Mouse (Mus musculus) mouse trophoblast stem cell (cell line): Measurements from ENCODE around the gene Ptges.

ENCODE experiments used
- in situ Hi-C, 2 experiments: fragments of 300-500 bp; cut with MseI, MboI; formaldehyde crosslinking; loops; 2 replicates in 1 of 2; 3 replicates in 1 of 2; pipeline ENCODE4 v1.15.1; 2025

Ptges gene

DNA sequence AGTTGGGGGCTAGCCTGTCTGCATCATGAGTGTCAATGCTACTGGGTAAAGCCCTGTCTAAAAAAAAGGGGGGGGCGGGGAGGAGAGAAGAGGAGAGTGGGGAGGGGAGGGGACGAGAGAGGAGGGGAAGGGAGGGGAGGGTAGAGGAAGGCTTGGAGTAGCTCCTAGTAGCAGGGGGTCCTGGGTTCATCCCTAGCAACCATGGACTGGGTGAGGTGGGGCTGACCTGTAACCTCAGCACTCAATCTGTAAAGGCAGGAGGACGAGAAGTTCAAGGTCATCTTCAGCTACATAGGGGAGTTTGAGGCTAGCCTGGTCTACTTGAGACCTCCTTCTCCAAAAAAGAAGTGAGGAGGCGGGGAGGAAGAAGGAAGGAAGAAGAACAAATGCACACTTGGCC lies 67.6 kb downstream of the Ptges start:
- in situ Hi-C loops = no loop called here

DNA sequence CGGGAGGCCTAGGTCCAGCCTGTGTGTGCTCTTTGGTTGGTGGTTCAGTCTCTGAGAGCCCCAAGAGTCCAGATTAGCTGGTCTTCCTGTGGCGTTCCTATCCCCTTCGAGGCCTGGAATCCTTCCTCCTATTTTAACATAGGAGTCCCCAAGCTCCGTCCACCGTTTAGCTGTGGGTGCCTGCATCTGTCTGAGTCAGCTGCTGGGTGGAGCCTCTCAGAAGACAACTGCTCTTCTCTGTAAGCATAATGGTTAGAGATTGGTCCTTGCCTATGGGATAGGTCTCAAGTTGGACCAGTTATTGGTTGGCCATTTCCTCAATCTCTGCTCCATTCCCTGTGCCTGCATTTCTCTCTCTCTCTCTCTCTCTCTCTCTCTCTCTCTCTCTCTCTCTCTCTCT lies 69.9 kb downstream of the Ptges start:
- in situ Hi-C loops = no loop called here

DNA sequence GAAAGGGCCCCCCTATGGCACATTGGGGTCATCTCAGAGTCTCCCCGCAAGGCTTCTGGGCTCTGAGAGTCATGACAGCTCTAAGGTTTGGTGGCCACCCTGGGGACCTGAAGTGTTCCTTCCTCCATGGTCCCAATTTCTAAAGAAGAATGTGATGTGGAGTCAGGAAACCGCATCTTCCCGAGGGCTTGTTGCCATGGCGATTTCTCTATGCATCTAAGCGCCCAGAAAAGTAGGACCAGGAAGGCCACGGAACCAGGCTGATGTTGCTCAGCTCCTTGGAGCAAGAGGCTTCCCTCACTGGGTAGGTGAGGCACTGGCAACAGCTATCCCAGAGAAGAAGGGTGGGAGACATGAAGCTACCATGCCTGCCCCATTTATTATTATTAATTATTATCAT lies 72.6 kb downstream of the Ptges start:
- in situ Hi-C loops = no loop called here

DNA sequence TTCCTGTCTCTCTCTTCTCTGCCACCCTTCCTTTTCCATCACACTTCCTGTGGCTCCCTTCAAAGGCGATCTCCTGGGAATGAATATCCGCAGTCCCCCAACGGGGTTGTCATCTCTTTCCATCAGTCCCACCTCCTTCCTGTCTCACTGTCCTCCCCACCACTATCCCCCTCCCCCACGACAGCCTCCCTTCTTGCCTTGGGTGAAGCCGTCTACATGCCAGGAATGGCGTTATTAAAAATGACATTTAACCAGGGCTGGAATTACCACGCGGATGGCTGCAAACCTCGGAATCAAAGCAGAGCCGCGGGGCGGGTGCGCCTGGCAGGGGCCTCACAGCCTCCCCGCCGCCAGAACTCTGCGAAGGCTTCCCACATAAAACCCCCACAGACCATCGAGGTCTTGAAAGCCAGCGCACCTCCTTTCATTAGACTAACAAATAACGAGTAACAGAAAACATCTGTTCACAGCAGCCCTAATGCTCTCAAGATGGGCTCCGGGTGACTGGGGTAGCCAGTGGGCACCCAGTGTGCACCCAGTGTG lies 76.8 kb downstream of the Ptges start:
- in situ Hi-C loops = no loop called here

DNA sequence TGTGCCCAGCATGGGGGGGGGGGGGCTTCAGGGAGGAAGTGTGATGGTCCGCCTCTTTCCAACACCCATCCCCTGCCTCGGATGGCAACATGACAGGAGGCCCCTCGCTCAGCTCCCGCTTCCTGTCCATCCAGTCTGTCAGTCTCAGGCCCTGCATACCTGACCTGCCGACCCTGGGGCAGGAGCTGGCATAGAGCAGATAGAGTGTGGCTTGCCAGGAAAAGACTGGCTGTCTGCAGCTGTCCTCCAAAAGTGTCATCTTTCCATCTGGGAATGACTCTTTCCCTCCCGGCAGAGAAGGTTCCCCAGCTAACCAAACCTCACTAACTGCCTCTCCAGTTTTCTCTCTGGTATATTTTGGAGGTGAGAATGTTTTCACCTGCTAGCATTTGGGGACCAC lies 79.1 kb downstream of the Ptges start:
- in situ Hi-C loops = no loop called here

DNA sequence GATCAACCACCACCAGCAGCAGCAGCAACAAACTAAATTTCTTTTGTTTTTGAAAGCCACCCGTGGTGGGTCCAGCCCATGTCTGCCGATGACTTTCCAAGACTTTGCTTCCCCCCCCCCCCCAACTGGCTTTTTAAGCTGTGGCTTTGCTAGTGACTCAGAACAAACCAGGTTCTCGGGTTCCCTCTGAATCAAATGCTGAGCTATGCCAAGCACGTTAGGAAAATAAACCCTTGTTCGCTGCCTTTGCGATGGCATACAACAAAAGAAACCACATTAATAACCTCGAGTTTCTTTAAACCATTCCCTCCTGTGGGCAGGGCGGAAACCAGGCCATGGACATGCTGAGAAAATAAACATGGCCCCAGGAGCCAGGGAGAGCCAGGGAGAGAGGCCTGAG lies 81.5 kb downstream of the Ptges start:
- in situ Hi-C loops = no loop called here

DNA sequence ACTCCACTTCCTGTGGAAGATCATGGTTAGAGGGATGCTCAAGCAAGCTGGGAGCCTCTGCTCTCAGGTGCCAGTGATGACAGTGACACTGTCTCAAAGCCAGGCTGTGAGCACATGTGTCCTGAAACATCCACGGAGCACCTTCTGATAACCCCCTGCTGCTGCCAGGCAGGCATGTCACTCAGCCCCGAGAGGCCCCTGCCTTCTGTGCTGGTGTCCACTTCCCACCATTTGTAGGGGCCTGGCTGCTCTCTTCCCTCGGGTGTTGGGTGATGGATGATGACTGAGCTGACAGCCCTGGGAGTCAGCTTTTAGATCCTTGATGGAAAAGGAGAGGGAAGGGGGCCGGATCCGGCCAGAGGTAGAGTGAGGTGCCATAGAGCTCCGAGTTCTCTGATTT lies 82.9 kb downstream of the Ptges start:
- in situ Hi-C loops = no loop called here

DNA sequence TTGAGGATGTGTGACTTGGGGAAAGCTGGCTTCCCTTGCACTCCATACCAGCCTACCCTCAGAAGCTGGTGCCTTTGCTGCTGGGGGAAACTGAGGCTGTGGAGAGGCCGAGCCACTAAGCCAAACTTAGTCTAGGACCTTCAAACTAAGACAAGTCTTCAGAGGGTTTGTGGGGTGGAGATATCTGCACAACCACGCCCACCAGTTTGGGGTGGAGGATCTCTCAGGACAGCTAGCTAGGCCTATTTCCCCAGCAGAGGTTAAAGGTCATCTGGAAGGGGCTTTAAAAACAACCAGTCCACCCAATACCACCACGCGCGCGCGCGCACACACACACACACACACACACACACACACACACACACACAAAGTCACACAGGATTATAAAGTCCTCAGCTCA lies 83.4 kb downstream of the Ptges start:
- in situ Hi-C loops = no loop called here

DNA sequence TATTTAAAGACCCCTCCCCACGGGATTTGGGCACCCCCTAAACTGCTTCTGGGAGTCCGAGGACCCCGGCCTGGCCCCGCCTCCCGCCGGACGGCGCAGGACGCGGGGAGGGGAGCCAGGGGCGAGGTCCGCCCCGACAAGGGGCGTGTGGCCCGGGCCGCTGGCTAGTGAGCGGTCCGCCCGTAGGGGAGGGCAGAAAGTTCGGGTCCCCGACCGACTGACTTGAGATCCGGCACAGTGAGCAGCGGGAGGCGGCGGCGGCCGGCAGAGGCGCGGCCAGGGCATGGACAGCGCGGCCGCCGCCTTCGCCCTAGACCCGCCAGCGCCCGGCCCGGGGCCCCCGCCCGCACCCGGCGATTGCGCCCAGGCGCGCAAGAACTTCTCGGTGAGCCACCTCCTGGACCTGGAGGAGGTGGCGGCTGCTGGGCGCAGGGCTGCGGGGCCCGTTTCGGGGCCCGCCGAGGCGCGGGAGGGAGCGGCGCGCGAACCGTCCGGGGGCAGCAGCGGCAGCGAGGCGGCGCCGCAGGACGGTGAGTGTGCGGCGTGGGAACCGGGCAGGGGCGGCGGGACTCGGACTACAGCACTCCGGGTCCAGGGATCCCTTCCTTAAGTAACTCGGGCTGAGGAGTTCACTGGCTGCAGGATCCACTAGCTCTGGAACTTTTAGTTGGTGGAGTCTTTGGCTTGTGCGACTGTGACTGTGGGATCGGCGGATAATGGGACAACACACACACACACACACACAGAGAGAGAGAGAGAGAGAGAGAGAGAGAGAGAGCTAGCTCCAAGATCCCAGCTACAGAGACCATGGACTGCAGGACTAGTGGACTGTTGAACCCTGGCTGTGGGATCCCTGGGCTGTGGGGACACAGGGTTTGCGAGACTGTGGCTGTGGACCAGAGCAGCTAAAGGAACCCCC lies 84.3 kb downstream of the Ptges start:
- in situ Hi-C loops = no loop called here

DNA sequence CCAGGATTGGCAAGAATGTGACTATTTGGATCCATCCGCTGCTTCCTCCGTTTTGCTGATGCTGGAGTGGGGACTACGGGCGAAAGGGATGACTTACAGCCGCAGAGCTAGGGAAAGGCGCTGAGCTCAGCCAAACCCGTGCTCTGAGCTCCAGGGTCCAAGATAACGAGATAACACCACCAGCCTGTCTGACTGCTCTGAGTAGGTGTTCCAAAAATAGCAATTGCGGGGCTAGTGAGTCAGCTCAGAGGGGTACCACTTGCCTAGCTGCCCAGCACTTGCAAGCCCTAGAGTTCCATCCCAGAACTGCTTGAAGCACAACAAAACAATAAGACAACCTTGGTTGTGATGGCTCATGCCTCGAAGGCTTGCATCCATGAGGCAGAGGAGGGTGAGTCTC lies 87.0 kb downstream of the Ptges start:
- in situ Hi-C loops = no loop called here
